Mouse (Mus musculus) liver, embryonic 12.5 days (tissue): Measurements from ENCODE around the gene Ror1. TPM values are rescaled to one million over a fixed set of nuclear protein-coding genes. Genes with fewer than 3 reads are reported as not detected.

Experiments
- ATAC-seq: fragments of 200-750 bp; cut with Nextera tagmentation; 2 replicates; pipeline ENCODE4 v1.8.0; 2017; ENCODE audit warnings: moderate number of reproducible peaks, mild to moderate bottlenecking, moderate library complexity
- H3K27ac ChIP-seq: fragments of 300-500 bp; sonication (generic); 2 replicates; pipeline ENCODE4 v1.5.1; 2016; ENCODE audit warnings: mild to moderate bottlenecking
- H3K27me3 ChIP-seq: fragments of 300-500 bp; sonication (generic); replicated peaks from 2 replicates; pipeline ENCODE4 v1.6.1; 2016; ENCODE audit warnings: mild to moderate bottlenecking, moderate library complexity
- H3K36me3 ChIP-seq: fragments of 300-500 bp; sonication (generic); 2 replicates; pipeline ENCODE4 v1.6.1; 2016; ENCODE audit warnings: mild to moderate bottlenecking, moderate library complexity
- H3K4me1 ChIP-seq: fragments of 300-500 bp; sonication (generic); 2 replicates; pipeline ENCODE4 v1.6.1; 2016
- H3K4me2 ChIP-seq: fragments of 300-500 bp; sonication (generic); 2 replicates; pipeline ENCODE4 v1.6.1; 2016; ENCODE audit warnings: mild to moderate bottlenecking, moderate library complexity
- H3K4me3 ChIP-seq: fragments of 300-500 bp; sonication (generic); 2 replicates; pipeline ENCODE4 v1.5.1; 2016; ENCODE audit warnings: mild to moderate bottlenecking, moderate library complexity
- H3K9ac ChIP-seq: fragments of 300-500 bp; sonication (generic); 2 replicates; pipeline ENCODE4 v1.6.1; 2016; ENCODE audit warnings: mild to moderate bottlenecking, moderate library complexity
- H3K9me3 ChIP-seq: fragments of 300-500 bp; sonication (generic); replicated peaks from 2 replicates; pipeline ENCODE4 v1.6.1; 2016; ENCODE audit warnings: mild to moderate bottlenecking, moderate library complexity
- WGBS: fragments of 180-500 bp; shearing (Covaris S2); methylation state at CpG from one replicate; pipeline ENCODE4 v1.1.7; 2016; ENCODE audit not compliant: insufficient replicate concordance; 5-methylcytosine and 5-hydroxymethylcytosine counted together
- polyA plus RNA-seq: library from polyadenylated mRNA; unstranded; fragments of >200 nt; fragmentation: Nextera tagmentation; extraction: Ambion mirVana; gene quantifications from 2 replicates; pipeline ENCODE4 v1.2.1, GENCODE M21; 2016

Gene Ror1
- polyA plus RNA-seq, 1 experiment from 2014 or later = 1.4 TPM

GRCm38 (mm10) chr4:100120547-100120946, 25.0 kb downstream of the Ror1 start:
- Histone ChIP-seq H3K4me1 (no peaks in the 10 kb centered on the region), H3K9me3 (no peaks in the 10 kb centered on the region), H3K36me3 (no peaks in the 10 kb centered on the region), H3K27ac (no peak overlapping the region), H3K4me2 (no peak overlapping the region), H3K9ac (no peak overlapping the region), H3K4me3 (no peak overlapping the region), H3K27me3 (no peaks in the 10 kb centered on the region)
- ATAC-seq = no peak
- 64% methylated on average over 5 of the region's 5 CpGs for WGBS

DNA sequence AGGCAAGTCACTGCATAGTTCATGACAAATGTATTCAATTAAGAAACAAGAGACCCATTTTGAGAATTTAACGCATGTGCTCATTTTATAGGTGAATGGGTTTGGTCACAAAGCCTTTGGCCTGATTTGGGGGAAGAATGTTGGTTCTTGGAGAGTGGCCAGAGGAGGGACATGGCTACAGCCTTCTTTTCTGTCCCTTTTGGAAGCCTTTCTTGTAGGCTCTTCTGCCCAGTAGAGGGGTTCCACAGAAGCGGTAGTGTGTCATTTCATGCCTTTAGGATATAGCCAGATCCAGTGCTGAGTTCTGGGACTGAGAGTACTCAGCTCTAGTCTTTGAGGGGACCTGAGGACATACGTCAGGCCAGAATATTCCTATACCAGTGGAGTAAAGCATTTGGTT, 26.8 kb downstream of the Ror1 start:
- Histone ChIP-seq H3K4me2 (no peak overlapping the region), H3K4me1 (no peaks in the 10 kb centered on the region), H3K9ac (no peak overlapping the region), H3K27ac (no peak overlapping the region), H3K27me3 (no peaks in the 10 kb centered on the region), H3K9me3 (no peaks in the 10 kb centered on the region), H3K36me3 (no peaks in the 10 kb centered on the region), H3K4me3 (no peak overlapping the region)
- WGBS = 82% methylated on average over 3 of the region's 3 CpGs
- ATAC-seq = no peak

DNA sequence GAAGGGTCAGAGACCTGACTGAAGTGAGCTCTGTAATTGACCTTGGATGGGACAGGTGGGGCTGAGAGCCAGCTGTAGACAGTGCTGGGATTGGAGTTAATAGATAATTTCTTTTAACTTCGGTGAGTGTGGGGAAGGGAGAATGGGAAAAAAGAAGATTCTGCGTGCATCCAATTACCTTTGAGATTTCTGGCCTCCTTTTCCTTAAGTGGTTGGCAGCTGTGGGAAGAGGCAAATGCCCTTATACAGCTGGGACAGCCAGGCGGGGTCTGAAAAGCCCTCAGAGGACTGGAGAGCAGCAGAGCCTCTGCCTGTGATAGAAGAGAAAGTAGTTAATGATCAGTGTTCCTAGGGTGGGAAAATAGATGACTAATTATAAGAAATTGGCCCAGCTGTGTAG, 27.9 kb downstream of the Ror1 start:
- no peak overlapping the region for H3K4me3 ChIP-seq
- H3K4me1 ChIP-seq = no peaks in the 10 kb centered on the region
- no peak overlapping the region for H3K27ac ChIP-seq
- no peaks in the 10 kb centered on the region for H3K36me3 ChIP-seq
- H3K9me3 ChIP-seq = no peaks in the 10 kb centered on the region
- WGBS = 51% methylated on average over 3 of the region's 3 CpGs
- no peaks in the 10 kb centered on the region for H3K27me3 ChIP-seq
- no peak overlapping the region for H3K9ac ChIP-seq
- no peak overlapping the region for H3K4me2 ChIP-seq
- ATAC-seq = no peak

GRCm38 (mm10) chr4:100124056-100124455, 28.5 kb downstream of the Ror1 start:
- Histone ChIP-seq H3K4me3 (no peak overlapping the region), H3K4me2 (no peak overlapping the region), H3K27ac (no peak overlapping the region), H3K36me3 (no peaks in the 10 kb centered on the region), H3K9ac (no peak overlapping the region), H3K27me3 (no peaks in the 10 kb centered on the region), H3K9me3 (no peaks in the 10 kb centered on the region), H3K4me1 (no peaks in the 10 kb centered on the region)
- ATAC-seq = no peak

GRCm38 (mm10) chr4:100124935-100125334, 29.3 kb downstream of the Ror1 start:
- 65% methylated on average over 1 of the region's 1 CpGs for WGBS
- Histone ChIP-seq H3K36me3 (no peaks in the 10 kb centered on the region), H3K9me3 (no peaks in the 10 kb centered on the region), H3K4me3 (no peak overlapping the region), H3K4me2 (no peak overlapping the region), H3K9ac (no peak overlapping the region), H3K4me1 (no peaks in the 10 kb centered on the region), H3K27me3 (no peaks in the 10 kb centered on the region), H3K27ac (no peak overlapping the region)
- ATAC-seq = no peak

DNA sequence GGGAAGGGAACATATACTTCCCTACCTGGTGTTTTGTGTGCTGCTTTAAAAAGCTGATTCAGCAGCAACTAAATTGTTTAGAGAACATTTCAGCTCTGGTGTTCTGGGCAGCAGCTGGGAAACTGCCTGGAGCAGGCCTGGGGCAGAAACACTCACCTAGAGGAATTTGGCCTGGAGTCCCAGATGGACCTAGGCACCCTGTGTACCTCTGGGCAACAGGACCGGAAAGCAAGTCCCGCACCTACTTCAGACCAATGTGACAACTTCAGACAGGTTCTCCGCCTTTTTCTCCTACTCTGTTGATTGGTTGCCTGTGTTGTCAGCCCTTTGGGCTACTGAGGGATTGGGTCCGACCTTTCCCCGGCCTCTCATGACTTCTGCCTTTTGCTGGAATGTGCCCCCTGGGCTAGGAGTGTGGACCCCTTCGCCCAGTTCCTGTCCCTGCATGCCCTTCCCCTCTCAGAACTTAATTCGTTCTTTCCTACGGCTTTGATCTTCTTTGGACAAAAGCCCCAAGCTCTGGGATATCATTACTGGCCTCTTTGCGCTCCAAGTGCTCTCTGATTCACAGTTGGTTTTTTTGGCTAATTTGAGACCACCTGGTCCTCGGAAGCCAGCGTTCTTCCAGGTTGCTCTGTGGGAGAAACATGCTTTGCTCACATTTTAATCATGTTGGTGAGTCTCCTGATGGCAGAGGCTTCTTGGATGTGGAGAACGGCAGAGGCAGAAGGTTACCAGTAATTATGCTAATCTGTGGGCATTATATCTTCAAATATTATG, 31.1 kb downstream of the Ror1 start:
- no peak overlapping the region for H3K4me3 ChIP-seq
- no peaks in the 10 kb centered on the region for H3K4me1 ChIP-seq
- H3K36me3 ChIP-seq = no peaks in the 10 kb centered on the region
- H3K9me3 ChIP-seq = no peaks in the 10 kb centered on the region
- no peaks in the 10 kb centered on the region for H3K27me3 ChIP-seq
- H3K27ac ChIP-seq = no peak overlapping the region
- H3K4me2 ChIP-seq = no peak overlapping the region
- no peak overlapping the region for H3K9ac ChIP-seq
- ATAC-seq = no peak
- WGBS = 63% methylated on average over 12 of the region's 12 CpGs

GRCm38 (mm10) chr4:100128026-100128922, 32.7 kb downstream of the Ror1 start:
- no peak overlapping the region for H3K9ac ChIP-seq
- no peaks in the 10 kb centered on the region for H3K27me3 ChIP-seq
- H3K4me1 ChIP-seq = no peaks in the 10 kb centered on the region
- H3K27ac ChIP-seq = no peak overlapping the region
- H3K4me2 ChIP-seq = no peak overlapping the region
- H3K36me3 ChIP-seq = no peaks in the 10 kb centered on the region
- H3K4me3 ChIP-seq = no peak overlapping the region
- no peaks in the 10 kb centered on the region for H3K9me3 ChIP-seq
- ATAC-seq = no peak
- WGBS = 75% methylated on average over 12 of the region's 12 CpGs

GRCm38 (mm10) chr4:100129201-100129600, 33.6 kb downstream of the Ror1 start:
- H3K27ac ChIP-seq = no peak overlapping the region
- ATAC-seq = no peak

DNA sequence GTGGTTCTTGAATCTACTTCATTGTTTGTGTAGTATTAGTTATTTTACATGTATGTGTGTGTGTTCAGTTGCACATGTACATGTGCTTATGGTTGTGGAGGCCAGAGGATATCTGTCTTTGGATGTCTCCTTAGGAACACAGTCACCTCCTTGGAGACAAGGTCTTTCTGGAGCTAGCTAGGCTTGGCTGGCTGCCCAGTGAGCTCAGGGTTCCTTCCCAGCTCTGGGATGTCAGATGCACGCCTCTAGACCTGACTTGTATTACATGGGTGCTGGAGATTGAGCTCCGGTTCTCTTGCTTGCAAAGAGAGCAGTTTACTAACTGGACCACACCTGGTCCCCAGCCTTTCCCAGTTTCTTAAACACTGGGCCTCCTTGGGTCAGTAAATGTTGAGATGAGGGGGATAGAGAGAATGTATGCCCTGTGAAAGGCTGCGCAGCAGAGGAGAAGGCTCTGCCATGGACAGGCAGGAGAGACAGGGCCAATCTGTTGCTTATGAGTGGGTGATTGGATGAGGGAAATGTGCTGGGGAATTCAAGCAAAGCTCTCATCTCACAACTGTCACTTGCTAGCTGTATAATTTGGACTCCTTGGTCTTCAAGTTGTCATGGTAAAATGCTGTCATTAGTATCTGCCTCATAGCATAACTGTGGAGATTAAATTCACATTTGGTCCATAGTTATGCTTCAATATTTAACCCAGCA, 35.3 kb downstream of the Ror1 start:
- Histone ChIP-seq H3K4me3 (no peak overlapping the region), H3K27me3 (no peaks in the 10 kb centered on the region), H3K4me1 (no peaks in the 10 kb centered on the region), H3K27ac (no peak overlapping the region), H3K9me3 (no peaks in the 10 kb centered on the region), H3K9ac (no peak overlapping the region), H3K36me3 (no peaks in the 10 kb centered on the region), H3K4me2 (no peak overlapping the region)
- ATAC-seq = no peak
- WGBS = 67% methylated on average over 3 of the region's 3 CpGs

More at GRCm38 (mm10) chr4:100129201-100129600, 33.6 kb downstream of the Ror1 start:
- Histone ChIP-seq H3K4me3 (no peak overlapping the region), H3K4me1 (no peaks in the 10 kb centered on the region), H3K9me3 (no peaks in the 10 kb centered on the region), H3K9ac (no peak overlapping the region), H3K27me3 (no peaks in the 10 kb centered on the region), H3K4me2 (no peak overlapping the region), H3K36me3 (no peaks in the 10 kb centered on the region)
- 67% methylated on average over 5 of the region's 5 CpGs for WGBS

- Histone ChIP-seq H3K9me3 (no peaks in the 10 kb centered on the region), H3K27ac (no peak overlapping the region), H3K27me3 (no peaks in the 10 kb centered on the region), H3K4me3 (no peak overlapping the region), H3K4me1 (no peaks in the 10 kb centered on the region), H3K9ac (no peak overlapping the region), H3K36me3 (no peaks in the 10 kb centered on the region), H3K4me2 (no peak overlapping the region)
- ATAC-seq = no peak
- 61% methylated on average over 2 of the region's 2 CpGs for WGBS
Measured at GRCm38 (mm10) chr4:100131488-100131887, 35.9 kb downstream of the Ror1 start.

DNA sequence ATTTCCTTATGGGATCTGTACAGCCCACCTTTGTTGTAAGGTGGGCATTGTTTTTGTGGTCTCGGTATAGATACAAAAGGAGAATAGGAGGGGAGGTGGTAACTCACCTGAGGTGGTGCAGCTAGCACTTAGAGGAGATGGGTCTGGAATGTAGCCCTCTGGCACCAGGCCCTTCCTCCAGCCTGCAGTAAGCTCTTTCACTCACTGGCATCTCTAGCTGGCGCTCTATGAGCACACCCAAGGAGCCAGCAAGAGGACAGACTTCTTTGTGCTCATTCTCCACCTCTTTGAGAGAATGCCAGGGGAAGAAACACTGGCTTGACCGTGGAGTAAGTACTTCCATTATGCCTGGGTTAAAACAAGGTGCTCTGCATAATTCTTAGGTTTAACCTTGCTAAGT, 36.7 kb downstream of the Ror1 start:
- Histone ChIP-seq H3K4me1 (no peaks in the 10 kb centered on the region), H3K9ac (no peak overlapping the region), H3K27ac (no peak overlapping the region), H3K27me3 (no peaks in the 10 kb centered on the region), H3K36me3 (no peaks in the 10 kb centered on the region), H3K4me2 (no peak overlapping the region), H3K9me3 (no peaks in the 10 kb centered on the region), H3K4me3 (no peak overlapping the region)
- 66% methylated on average over 3 of the region's 3 CpGs for WGBS
- no peak for ATAC-seq

DNA sequence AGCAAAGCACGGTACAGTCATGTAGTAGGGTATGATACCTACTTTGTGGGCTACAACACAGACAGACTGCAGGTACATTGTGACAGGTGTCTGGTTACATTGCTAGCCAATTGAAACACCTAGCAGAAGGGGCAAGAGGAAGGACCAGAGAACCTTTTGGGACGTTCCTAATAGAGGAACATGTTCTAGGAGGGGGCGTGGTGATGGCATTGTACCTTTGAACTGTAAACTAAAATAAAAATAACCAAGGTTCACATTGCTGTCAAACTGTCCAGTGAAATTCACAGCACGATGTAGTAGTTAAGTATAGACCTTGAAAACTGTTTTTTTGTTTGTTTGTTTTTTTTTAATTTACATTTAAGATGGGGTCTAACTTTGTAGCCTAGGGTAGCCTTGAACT, 40.5 kb downstream of the Ror1 start:
- Histone ChIP-seq H3K27me3 (no peaks in the 10 kb centered on the region), H3K36me3 (no peaks in the 10 kb centered on the region), H3K9ac (no peak overlapping the region), H3K4me2 (no peak overlapping the region), H3K9me3 (no peaks in the 10 kb centered on the region), H3K4me3 (no peak overlapping the region), H3K4me1 (no peaks in the 10 kb centered on the region), H3K27ac (no peak overlapping the region)
- WGBS = 72% methylated on average over 4 of the region's 4 CpGs
- ATAC-seq = no peak
